Mouse (Mus musculus) liver, embryonic 15.5 days (tissue): Measurements from ENCODE around the gene Zfp628. TPM values are rescaled to one million over a fixed set of nuclear protein-coding genes. Genes with fewer than 3 reads are reported as not detected.

Source experiments
- ATAC-seq: fragments of 200-750 bp; cut with Nextera tagmentation; 2 replicates; pipeline ENCODE4 v1.8.0; 2017; ENCODE audit warnings: moderate number of reproducible peaks, mild to moderate bottlenecking, moderate library complexity; ENCODE audit not compliant: insufficient read depth
- H3K27ac ChIP-seq: fragments of 300-500 bp; sonication (generic); replicated peaks from 2 replicates; pipeline ENCODE4 v1.5.1; 2015; ENCODE audit warnings: mild to moderate bottlenecking, inconsistent platforms
- H3K27me3 ChIP-seq: fragments of 300-500 bp; sonication (generic); 2 replicates; pipeline ENCODE4 v1.6.1; 2015; ENCODE audit warnings: mild to moderate bottlenecking, inconsistent platforms
- H3K36me3 ChIP-seq: fragments of 300-500 bp; sonication (generic); replicated peaks from 2 replicates; pipeline ENCODE4 v1.6.1; 2015; ENCODE audit warnings: moderate library complexity, mild to moderate bottlenecking, inconsistent platforms
- H3K4me1 ChIP-seq: fragments of 300-500 bp; sonication (generic); replicated peaks from 2 replicates; pipeline ENCODE4 v1.6.1; 2015; ENCODE audit warnings: inconsistent platforms
- H3K4me2 ChIP-seq: fragments of 300-500 bp; sonication (generic); 2 replicates; pipeline ENCODE4 v1.6.1; 2015; ENCODE audit warnings: moderate library complexity, mild to moderate bottlenecking, inconsistent platforms
- H3K4me3 ChIP-seq: fragments of 300-500 bp; sonication (generic); replicated peaks from 2 replicates; pipeline ENCODE4 v1.5.1; 2015; ENCODE audit warnings: mild to moderate bottlenecking, inconsistent platforms
- H3K9ac ChIP-seq: fragments of 300-500 bp; sonication (generic); 2 replicates; pipeline ENCODE4 v1.6.1; 2015; ENCODE audit warnings: moderate library complexity, mild to moderate bottlenecking, inconsistent platforms
- H3K9me3 ChIP-seq: fragments of 300-500 bp; sonication (generic); replicated peaks from 2 replicates; pipeline ENCODE4 v1.6.1; 2016; ENCODE audit warnings: inconsistent platforms
- WGBS: fragments of 180-500 bp; shearing (Covaris S2); methylation state at CpG from one replicate; pipeline ENCODE4 v1.1.7; 2015; ENCODE audit warnings: mixed read lengths; ENCODE audit not compliant: insufficient replicate concordance; 5-methylcytosine and 5-hydroxymethylcytosine counted together
- polyA plus RNA-seq: library from polyadenylated mRNA; unstranded; fragments of >200 nt; fragmentation: Nextera tagmentation; extraction: Ambion mirVana; gene quantifications from 2 replicates; pipeline ENCODE4 v1.2.1, GENCODE M21; 2015

Zfp628 gene
- polyA plus RNA-seq, 1 experiment from 2014 or later, result 1.7 TPM

GRCm38 (mm10) chr7:4924891-4925301 lies 9.9 kb downstream of the Zfp628 start:
- Histone ChIP-seq H3K27ac (no peak overlapping the region), H3K4me3 (no peak overlapping the region), H3K4me1 (peaks cover 29% of the 10 kb centered on the region), H3K36me3 (peaks cover 11% of the 10 kb centered on the region), H3K9me3 (no peaks in the 10 kb centered on the region), H3K27me3 (peaks cover 61% of the 10 kb centered on the region), H3K9ac (no peak overlapping the region), H3K4me2 (no peak overlapping the region)
- 19% methylated on average over 3 of the region's 4 CpGs for WGBS
- ATAC-seq, result no peak

GRCm38 (mm10) chr7:4925441-4926381 lies 10.7 kb downstream of the Zfp628 start, which contains the start of gene Ssc5d:
TSS of gene Ssc5d (plus strand) at chr7:4925785.
- Histone ChIP-seq H3K27me3 (peaks cover 61% of the 10 kb centered on the region), H3K4me3 (no peak within 1 kb of the TSS)
- no peak for ATAC-seq

GRCm38 (mm10) chr7:4926849-4927248 lies 11.8 kb downstream of the Zfp628 start:
- Histone ChIP-seq H3K9ac (no peak overlapping the region), H3K27ac (no peak overlapping the region), H3K4me3 (no peak overlapping the region), H3K4me1 (peaks cover 17% of the 10 kb centered on the region), H3K4me2 (no peak overlapping the region), H3K27me3 (peaks cover 56% of the 10 kb centered on the region), H3K9me3 (no peaks in the 10 kb centered on the region), H3K36me3 (no peaks in the 10 kb centered on the region)
- WGBS, result 66% methylated on average over 16 of the region's 16 CpGs
- no peak for ATAC-seq

More at GRCm38 (mm10) chr7:4925441-4926381, 10.7 kb downstream of the Zfp628 start, which contains the start of gene Ssc5d:
- Histone ChIP-seq H3K4me2 (no peak within 1 kb of the TSS), H3K4me1 (peaks cover 28% of the 10 kb centered on the region), H3K9me3 (no peaks in the 10 kb centered on the region), H3K27ac (no peak within 1 kb of the TSS), H3K36me3 (peaks cover 3% of the 10 kb centered on the region; the same call in 1 of the 2 replicates), H3K9ac (no peak within 1 kb of the TSS)
- 20% methylated on average over 6 of the region's 6 CpGs for WGBS

GRCm38 (mm10) chr7:4927711-4928110 lies 12.7 kb downstream of the Zfp628 start:
- 45% methylated on average over 8 of the region's 8 CpGs for WGBS
- no peaks in the 10 kb centered on the region for H3K9me3 ChIP-seq
- no peak overlapping the region for H3K27ac ChIP-seq
- H3K4me2 ChIP-seq, result no peak overlapping the region
- peaks cover 13% of the 10 kb centered on the region for H3K4me1 ChIP-seq
- H3K9ac ChIP-seq, result no peak overlapping the region
- H3K36me3 ChIP-seq, result no peaks in the 10 kb centered on the region
- no peak overlapping the region for H3K4me3 ChIP-seq
- peaks cover 47% of the 10 kb centered on the region for H3K27me3 ChIP-seq
- no peak for ATAC-seq

GRCm38 (mm10) chr7:4928323-4928722 lies 13.3 kb downstream of the Zfp628 start:
- Histone ChIP-seq H3K4me2 (no peak overlapping the region), H3K4me1 (peaks cover 7% of the 10 kb centered on the region; the same call in 1 of the 2 replicates), H3K4me3 (no peak overlapping the region), H3K27ac (no peak overlapping the region), H3K27me3 (peaks cover 41% of the 10 kb centered on the region), H3K9ac (no peak overlapping the region), H3K36me3 (no peaks in the 10 kb centered on the region), H3K9me3 (no peaks in the 10 kb centered on the region)
- ATAC-seq, result no peak
- 68% methylated on average over 17 of the region's 17 CpGs for WGBS

GRCm38 (mm10) chr7:4933103-4933502 lies 18.1 kb downstream of the Zfp628 start:
- H3K36me3 ChIP-seq, result no peaks in the 10 kb centered on the region
- 65% methylated on average over 12 of the region's 12 CpGs for WGBS
- ATAC-seq, result no peak

GRCm38 (mm10) chr7:4934160-4934914 lies 19.3 kb downstream of the Zfp628 start:
- Histone ChIP-seq H3K4me2 (no peak overlapping the region), H3K4me1 (no peaks in the 10 kb centered on the region), H3K27me3 (no peaks in the 10 kb centered on the region), H3K4me3 (no peak overlapping the region), H3K27ac (no peak overlapping the region), H3K9ac (no peak overlapping the region), H3K36me3 (no peaks in the 10 kb centered on the region), H3K9me3 (no peaks in the 10 kb centered on the region)
- ATAC-seq, result no peak
- 49% methylated on average over 4 of the region's 4 CpGs for WGBS

More at GRCm38 (mm10) chr7:4933103-4933502, 18.1 kb downstream of the Zfp628 start:
- H3K4me3 ChIP-seq, result no peak overlapping the region
- H3K27ac ChIP-seq, result no peak overlapping the region
- no peaks in the 10 kb centered on the region for H3K4me1 ChIP-seq
- no peaks in the 10 kb centered on the region for H3K9me3 ChIP-seq
- H3K27me3 ChIP-seq, result no peaks in the 10 kb centered on the region
- H3K9ac ChIP-seq, result no peak overlapping the region
- H3K4me2 ChIP-seq, result no peak overlapping the region

GRCm38 (mm10) chr7:4936832-4937231 lies 21.8 kb downstream of the Zfp628 start:
- H3K27me3 ChIP-seq, result peaks cover 2% of the 10 kb centered on the region; the same call in 1 of the 2 replicates
- no peak overlapping the region for H3K4me3 ChIP-seq
- H3K9ac ChIP-seq, result no peak overlapping the region
- H3K4me2 ChIP-seq, result no peak overlapping the region
- WGBS, result 59% methylated on average over 10 of the region's 10 CpGs
- no peaks in the 10 kb centered on the region for H3K4me1 ChIP-seq
- H3K27ac ChIP-seq, result no peak overlapping the region
- H3K9me3 ChIP-seq, result no peaks in the 10 kb centered on the region
- ATAC-seq, result no peak
- H3K36me3 ChIP-seq, result no peaks in the 10 kb centered on the region

- H3K27me3 ChIP-seq, result peaks cover 4% of the 10 kb centered on the region; the same call in 1 of the 2 replicates
- H3K4me3 ChIP-seq, result no peak overlapping the region
- 57% methylated on average over 11 of the region's 11 CpGs for WGBS
- no peak for ATAC-seq
- H3K27ac ChIP-seq, result no peak overlapping the region
- no peaks in the 10 kb centered on the region for H3K4me1 ChIP-seq
- no peaks in the 10 kb centered on the region for H3K36me3 ChIP-seq
- H3K4me2 ChIP-seq, result no peak overlapping the region
- no peak overlapping the region for H3K9ac ChIP-seq
- H3K9me3 ChIP-seq, result no peaks in the 10 kb centered on the region
These were observed 22.4 kb downstream of the Zfp628 start for GRCm38 (mm10) chr7:4937392-4937791.

GRCm38 (mm10) chr7:4938456-4938855 lies 23.4 kb downstream of the Zfp628 start:
- ATAC-seq, result no peak
- Histone ChIP-seq H3K4me1 (peaks cover 2% of the 10 kb centered on the region; the same call in 1 of the 2 replicates), H3K27me3 (peaks cover 4% of the 10 kb centered on the region; the same call in 1 of the 2 replicates), H3K9me3 (no peaks in the 10 kb centered on the region), H3K27ac (no peak overlapping the region), H3K4me2 (no peak overlapping the region), H3K36me3 (no peaks in the 10 kb centered on the region), H3K9ac (no peak overlapping the region), H3K4me3 (no peak overlapping the region)
- WGBS, result 29% methylated on average over 2 of the region's 2 CpGs

GRCm38 (mm10) chr7:4940068-4940479 lies 25.1 kb downstream of the Zfp628 start:
- no peaks in the 10 kb centered on the region for H3K36me3 ChIP-seq
- H3K9me3 ChIP-seq, result no peaks in the 10 kb centered on the region
- H3K27me3 ChIP-seq, result peaks cover 4% of the 10 kb centered on the region; the same call in 1 of the 2 replicates
- 0 out of 2 replicates have a peak, but pooled peaks have one; percentile 27 for ATAC-seq
- 8% methylated on average over 9 of the region's 9 CpGs for whole genome bisulfite sequencing
- H3K9ac ChIP-seq, result no peak overlapping the region
- no peak overlapping the region for H3K4me3 ChIP-seq
- peaks cover 4% of the 10 kb centered on the region; the same call in 1 of the 2 replicates for H3K4me1 ChIP-seq
- H3K27ac ChIP-seq, result no peak overlapping the region
- no peak overlapping the region for H3K4me2 ChIP-seq
